Mouse (Mus musculus) macrophage (primary cell): ENCODE data around the gene Fkbp15. TPM values are rescaled to one million over a fixed set of nuclear protein-coding genes. Genes with fewer than 3 reads are reported as not detected.

Experiments used
- H3K27ac ChIP-seq: fragments of 350-480 bp; formaldehyde crosslinking; 2 replicates; pipeline ENCODE4 v1.9.0; 2021
- H3K36me3 ChIP-seq: fragments of 350-480 bp; formaldehyde crosslinking; 2 replicates; pipeline ENCODE4 v1.9.0; 2021; ENCODE audit errors: inconsistent target
- H3K4me3 ChIP-seq: fragments of 350-480 bp; formaldehyde crosslinking; 2 replicates; pipeline ENCODE4 v1.9.0; 2021; ENCODE audit errors: inconsistent target
- H3K79me2 ChIP-seq: fragments of 350-480 bp; formaldehyde crosslinking; 2 replicates; pipeline ENCODE4 v1.9.0; 2021; ENCODE audit errors: inconsistent target
- WGBS: methylation state at CpG from one replicate; pipeline ENCODE4 v1.1.7; 2026; ENCODE audit warnings: inconsistent platforms; ENCODE audit not compliant: missing documents; 5-methylcytosine and 5-hydroxymethylcytosine counted together
- polyA plus RNA-seq: library from polyadenylated mRNA; stranded (reverse); fragments of 250-400 nt; gene quantifications from 3 replicates; pipeline ENCODE4 v1.2.4, GENCODE M21; 2018; ENCODE audit warnings: inconsistent platforms

Gene Fkbp15
- polyA plus RNA-seq, 1 experiment from 2014 or later: 171 TPM

DNA sequence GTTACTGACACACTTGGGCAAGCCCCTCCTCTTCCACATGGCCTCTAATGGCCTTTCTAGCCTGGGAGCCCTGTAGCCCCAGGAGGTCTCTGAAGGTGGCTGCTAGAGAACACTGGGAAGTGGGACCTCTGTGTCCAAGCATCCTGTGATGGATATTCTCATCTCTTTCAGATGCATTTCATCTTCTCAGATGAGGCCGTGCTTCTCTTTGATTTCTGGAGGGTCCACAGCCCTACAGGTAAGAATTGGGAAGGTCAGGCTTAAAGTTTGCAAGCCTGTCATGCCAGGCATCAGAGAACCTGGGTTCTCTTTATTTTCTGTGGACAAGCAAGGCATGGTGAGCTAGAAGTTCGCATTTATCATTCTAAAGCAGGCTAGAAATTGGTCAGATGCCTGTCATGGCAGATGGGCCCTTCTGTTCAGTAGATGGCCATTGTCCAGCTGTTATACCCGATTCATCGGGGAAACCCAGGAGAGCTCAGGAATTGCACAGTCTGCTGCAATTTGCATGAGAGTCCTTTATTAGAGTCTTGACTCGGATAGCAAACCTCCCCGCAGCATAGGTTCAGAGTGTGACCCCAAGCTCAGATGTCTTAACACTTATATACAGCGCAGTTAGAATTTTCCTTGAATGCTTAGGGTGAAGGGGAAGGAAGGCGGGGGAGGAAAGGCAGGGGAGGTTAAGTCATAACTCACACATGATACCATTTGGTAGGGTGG is 67.7 kb downstream of the Fkbp15 start:
- Histone ChIP-seq H3K36me3 (peaks cover 56% of the 10 kb centered on the region), H3K4me3 (no peak overlapping the region), H3K79me2 (peaks cover 100% of the 10 kb centered on the region), H3K27ac (no peak overlapping the region)
- WGBS: 96% methylated on average over 8 of the region's 8 CpGs

DNA sequence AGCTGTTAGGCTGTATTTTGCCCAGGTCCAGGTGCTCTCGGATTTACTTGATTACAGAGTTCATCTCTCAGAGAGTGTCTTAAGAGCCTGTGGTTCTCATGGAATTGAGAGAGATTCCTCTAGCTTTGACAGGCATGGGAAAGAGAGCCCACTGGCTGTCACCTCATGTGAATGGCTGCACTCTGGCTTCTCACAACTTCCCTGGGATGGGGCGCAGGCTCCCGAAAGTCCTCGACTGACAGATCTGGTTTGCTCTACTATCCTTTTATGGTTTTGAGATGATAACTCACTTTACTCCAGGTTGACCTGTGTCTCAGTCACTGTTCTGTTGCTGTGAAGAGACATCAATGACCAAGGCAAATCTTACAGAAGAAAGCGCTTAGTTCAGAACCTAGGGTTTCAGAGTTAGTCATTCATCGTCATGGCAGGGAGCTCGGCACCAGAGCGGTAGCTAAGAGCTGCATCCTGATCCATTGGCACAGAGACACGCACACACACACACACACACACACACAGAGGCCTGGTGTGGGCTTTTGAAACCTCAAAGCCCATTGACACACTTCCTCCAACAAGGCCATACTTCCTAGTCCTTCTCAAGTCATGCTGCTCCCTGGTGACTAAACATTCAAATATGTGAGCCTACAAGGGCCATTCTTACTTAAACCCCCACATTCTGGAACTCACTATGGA is 69.4 kb downstream of the Fkbp15 start:
- 56% methylated on average over 9 of the region's 9 CpGs for WGBS
- H3K4me3 ChIP-seq: no peak overlapping the region

DNA sequence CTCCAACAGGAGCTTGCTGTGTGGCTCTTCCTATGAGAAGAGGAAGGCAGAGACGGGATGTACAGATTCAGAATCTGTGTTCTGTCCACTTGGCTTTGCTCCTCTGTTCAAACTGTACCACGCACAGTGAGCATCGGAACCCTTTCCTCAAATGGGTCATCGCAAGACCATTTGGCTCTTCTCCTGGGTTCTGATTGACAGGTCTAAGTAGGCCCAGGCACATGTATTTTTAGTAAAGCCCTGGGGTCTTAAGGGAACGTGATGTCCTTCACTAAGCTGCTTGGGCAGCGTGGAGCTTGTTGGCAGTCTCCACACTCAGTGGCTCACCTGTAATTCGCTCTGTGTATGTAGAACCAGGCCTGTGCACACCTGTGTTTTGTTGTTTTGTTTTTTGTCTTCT is 71.1 kb downstream of the Fkbp15 start:
- peaks cover 78% of the 10 kb centered on the region for H3K79me2 ChIP-seq
- H3K27ac ChIP-seq: no peak overlapping the region
- no peak overlapping the region for H3K4me3 ChIP-seq
- H3K36me3 ChIP-seq: peaks cover 34% of the 10 kb centered on the region
- WGBS: 85% methylated on average over 7 of the region's 7 CpGs

More for the DNA sequence above, 69.4 kb downstream of the Fkbp15 start:
- Histone ChIP-seq H3K36me3 (peaks cover 40% of the 10 kb centered on the region), H3K27ac (peak overlapping the region; percentile 34), H3K79me2 (peaks cover 95% of the 10 kb centered on the region)

DNA sequence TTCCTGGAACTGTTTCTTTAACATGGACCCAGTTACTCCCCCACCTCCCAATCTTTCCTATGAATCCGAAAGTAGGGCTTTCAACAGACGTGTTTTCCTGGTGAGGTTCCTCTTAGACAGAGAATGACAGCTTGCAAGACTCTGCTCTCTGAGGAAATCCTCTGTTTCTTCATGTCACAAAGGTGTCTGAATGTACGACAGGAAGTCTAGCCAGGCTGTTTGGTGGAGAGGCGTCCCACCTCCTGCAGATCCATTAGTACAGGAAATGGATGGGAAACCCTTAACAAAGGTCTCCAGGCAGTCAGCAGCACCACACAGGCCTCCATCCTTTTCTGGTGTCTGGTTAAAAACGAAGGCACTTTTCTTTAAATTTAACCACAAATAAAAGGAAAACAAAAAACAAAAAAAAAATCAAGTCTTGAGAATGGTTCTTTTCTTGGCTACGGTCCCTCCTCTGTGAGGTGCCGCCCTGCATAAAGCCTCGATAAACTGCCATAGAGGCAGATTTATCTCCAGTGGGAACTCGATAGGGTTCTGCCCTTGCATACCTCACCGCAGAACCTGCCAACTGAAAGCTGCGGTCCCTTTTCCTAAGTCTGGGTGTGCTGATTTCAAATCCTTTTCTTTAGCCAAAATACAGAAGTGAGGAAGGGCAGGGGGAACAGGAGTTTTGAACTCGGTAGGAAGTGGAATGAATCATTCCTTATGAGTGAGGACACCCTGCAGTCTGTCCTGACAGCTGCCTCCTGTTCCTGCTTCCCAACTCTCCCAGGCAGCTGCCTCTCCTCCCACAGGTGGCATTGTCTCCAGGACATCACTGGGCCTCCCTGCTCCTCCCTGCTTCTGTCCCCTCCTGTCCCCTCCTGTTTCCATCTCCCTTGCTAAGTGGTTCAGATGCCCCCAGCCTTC is 73.1 kb downstream of the Fkbp15 start:
- peak overlapping the region; percentile 82 for H3K27ac ChIP-seq
- H3K36me3 ChIP-seq: peaks cover 15% of the 10 kb centered on the region
- H3K4me3 ChIP-seq: peak overlapping the region; percentile 80
- WGBS: 2% methylated on average over 12 of the region's 12 CpGs
- peaks cover 58% of the 10 kb centered on the region for H3K79me2 ChIP-seq

DNA sequence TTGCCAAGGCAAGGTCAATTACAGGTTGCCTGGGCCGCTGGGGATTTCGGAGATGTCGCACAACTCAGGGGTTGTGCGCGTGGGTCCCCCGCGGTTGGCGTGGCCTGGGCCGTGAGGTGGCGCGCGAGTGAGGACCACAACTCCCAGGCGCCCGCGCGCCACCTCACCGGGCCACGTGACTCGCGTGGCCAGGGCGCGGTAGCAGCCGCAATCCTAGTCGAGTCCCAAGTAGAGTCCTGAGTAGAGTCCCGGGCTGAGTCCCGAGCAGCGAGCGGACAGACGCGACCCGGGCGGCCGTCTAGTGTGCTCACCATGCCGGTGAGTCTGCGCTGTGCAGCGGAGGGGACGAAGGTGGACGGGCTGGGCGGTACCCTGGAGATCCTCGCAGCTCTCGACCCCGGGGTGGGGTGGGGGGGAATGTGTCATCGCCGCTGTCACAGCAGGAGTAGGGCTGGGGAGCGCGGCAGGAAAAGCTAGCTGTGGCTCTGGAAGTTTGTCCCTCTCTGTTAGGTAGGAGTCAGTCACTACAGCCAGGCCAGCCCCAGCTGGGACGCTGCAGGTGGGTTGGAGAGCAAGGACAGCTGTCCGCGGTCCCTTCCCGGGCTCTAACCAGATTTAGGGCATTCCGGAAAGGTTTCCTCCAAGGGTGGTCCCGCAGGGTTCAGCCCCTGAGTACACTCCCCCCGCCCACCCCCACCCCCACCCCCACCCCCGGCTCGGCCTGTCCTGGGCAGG is 73.9 kb downstream of the Fkbp15 start:
- Histone ChIP-seq H3K36me3 (peaks cover 12% of the 10 kb centered on the region; the same call in 1 of the 2 replicates), H3K27ac (peak overlapping the region; percentile 82), H3K4me3 (peak overlapping the region; percentile 80), H3K79me2 (peaks cover 50% of the 10 kb centered on the region)
- under 1% methylated on average over 50 of the region's 55 CpGs for WGBS

DNA sequence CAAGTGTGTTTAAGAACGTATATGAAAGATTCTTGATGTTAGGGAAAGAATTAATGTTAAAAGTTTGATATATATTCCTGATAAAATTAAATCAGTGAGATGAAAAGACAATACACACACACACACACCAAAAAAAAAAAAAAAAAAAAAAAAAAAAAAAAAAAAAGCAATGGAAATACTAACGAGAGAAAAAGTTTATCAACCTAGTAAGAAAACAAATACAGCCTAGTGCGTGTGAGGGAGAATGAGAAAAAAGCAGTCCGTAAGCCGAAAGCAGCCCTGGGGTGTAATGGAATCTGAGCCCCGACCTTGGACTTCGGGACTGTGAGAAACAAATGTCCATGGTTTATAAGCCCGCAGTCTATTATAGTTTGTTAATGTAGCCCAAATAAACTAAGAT is 74.8 kb downstream of the Fkbp15 start:
- Histone ChIP-seq H3K36me3 (peaks cover 12% of the 10 kb centered on the region; the same call in 1 of the 2 replicates), H3K27ac (no peak overlapping the region), H3K79me2 (peaks cover 41% of the 10 kb centered on the region), H3K4me3 (no peak overlapping the region)
- WGBS: 90% methylated on average over 5 of the region's 8 CpGs

DNA sequence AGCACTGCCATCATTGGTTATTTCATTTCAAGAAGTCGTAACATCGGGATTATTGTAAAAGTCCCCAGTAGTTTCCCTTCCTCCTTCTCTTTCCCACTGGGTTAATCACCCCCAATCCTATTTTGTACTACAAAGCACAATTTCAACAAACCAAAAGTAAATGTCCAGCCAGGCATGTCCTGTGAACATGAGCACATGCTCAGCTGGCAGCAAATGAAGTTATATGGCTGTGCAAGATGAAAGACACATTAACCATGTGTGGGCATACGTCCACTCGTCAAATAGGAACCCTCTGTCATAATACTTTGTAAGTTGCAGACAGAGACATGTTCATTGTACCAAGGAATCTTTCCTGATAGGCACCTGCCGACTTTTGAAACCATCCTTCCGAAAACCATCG is 77.4 kb downstream of the Fkbp15 start:
- Histone ChIP-seq H3K27ac (peak overlapping the region; percentile 57), H3K79me2 (peaks cover 15% of the 10 kb centered on the region), H3K4me3 (no peak overlapping the region), H3K36me3 (no peaks in the 10 kb centered on the region)
- 14% methylated on average over 7 of the region's 7 CpGs for WGBS

DNA sequence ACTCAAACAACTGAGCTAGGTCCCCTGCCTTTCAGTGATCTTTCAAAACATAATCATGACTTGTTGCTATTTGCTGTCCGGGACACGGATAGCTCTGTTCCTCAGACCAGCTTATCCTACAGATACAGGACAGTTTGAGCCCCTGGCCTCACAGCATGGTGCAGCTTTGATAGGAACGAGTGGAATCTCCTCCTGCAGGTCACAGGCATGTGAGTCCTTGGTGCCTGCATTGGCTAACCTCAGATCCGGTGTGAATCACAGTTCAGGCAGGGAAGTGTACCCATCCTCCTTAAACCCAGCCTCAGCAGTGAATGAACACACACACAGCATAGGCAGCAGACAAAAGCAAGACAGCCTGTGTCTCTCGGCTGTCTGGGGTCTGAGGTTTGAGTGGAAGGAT is 79.0 kb downstream of the Fkbp15 start:
- WGBS: 81% methylated on average over 5 of the region's 5 CpGs
- H3K79me2 ChIP-seq: no peaks in the 10 kb centered on the region; the same call in 1 of the 2 replicates
- H3K4me3 ChIP-seq: no peak overlapping the region
- no peak overlapping the region for H3K27ac ChIP-seq
- H3K36me3 ChIP-seq: no peaks in the 10 kb centered on the region

DNA sequence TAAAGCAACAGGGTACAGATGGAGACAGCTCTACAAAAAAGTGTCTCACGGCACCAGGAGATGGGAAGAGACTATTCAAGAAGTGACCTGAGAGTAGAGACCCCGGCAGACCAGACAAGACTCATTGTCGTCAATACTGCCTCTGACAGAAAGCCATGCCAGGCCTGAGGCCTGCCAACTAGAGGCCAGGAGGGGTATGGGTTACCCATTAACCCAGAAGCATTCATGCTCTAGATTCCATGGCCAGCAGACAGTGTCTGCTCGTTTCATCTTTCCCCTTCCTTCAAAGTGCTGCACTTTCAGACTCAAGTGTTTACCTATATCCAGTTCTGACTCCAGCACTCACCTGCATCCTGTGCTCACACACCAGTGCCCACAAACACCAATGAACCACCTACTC is 82.3 kb downstream of the Fkbp15 start:
- WGBS: 95% methylated on average over 4 of the region's 4 CpGs
- no peak overlapping the region for H3K27ac ChIP-seq
- no peak overlapping the region for H3K4me3 ChIP-seq
- no peaks in the 10 kb centered on the region for H3K79me2 ChIP-seq
- no peaks in the 10 kb centered on the region for H3K36me3 ChIP-seq

DNA sequence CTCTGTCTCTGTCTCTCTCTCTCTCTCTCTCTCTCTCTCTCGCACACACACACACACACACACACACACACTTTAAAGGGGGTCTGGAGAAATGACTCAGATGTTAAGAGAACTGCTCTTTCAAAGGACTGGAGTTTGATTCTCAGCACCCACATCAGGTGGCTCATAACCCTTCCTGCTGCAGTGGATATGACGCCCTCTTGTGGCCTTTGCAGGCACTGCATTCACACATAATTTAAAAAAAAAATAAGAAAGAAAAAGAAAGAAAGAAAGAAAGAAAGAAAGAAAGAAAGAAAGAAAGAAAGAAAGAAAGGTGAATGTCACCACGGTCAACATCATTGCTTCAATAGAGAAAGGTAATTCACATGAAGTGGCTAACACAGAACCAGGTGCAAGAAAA is 83.1 kb downstream of the Fkbp15 start:
- no peaks in the 10 kb centered on the region for H3K79me2 ChIP-seq
- H3K27ac ChIP-seq: no peak overlapping the region
- WGBS: 100% methylated on average over 1 of the region's 3 CpGs
- no peak overlapping the region for H3K4me3 ChIP-seq
- no peaks in the 10 kb centered on the region for H3K36me3 ChIP-seq

DNA sequence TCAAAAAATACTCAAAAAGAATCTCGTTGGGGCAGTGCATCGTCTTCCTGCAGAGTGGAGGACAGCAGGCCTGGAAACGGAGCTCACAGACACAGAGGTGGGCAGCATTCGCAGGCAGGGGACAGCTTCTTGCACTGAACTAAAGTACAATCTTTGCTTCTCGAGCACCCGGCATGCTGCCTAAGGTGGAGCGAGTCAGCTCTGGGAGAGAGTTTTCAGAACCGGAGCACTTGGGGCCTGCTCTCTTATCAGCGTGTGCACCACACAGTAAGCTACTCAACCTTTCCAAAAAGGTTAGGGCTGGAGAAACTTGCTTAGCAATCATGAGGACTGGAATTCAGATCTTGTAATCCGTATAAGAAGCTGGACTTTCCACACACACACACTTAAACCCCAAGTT is 83.7 kb downstream of the Fkbp15 start:
- H3K27ac ChIP-seq: no peak overlapping the region
- H3K79me2 ChIP-seq: no peaks in the 10 kb centered on the region
- no peaks in the 10 kb centered on the region for H3K36me3 ChIP-seq
- no peak overlapping the region for H3K4me3 ChIP-seq
- WGBS: 95% methylated on average over 9 of the region's 10 CpGs

DNA sequence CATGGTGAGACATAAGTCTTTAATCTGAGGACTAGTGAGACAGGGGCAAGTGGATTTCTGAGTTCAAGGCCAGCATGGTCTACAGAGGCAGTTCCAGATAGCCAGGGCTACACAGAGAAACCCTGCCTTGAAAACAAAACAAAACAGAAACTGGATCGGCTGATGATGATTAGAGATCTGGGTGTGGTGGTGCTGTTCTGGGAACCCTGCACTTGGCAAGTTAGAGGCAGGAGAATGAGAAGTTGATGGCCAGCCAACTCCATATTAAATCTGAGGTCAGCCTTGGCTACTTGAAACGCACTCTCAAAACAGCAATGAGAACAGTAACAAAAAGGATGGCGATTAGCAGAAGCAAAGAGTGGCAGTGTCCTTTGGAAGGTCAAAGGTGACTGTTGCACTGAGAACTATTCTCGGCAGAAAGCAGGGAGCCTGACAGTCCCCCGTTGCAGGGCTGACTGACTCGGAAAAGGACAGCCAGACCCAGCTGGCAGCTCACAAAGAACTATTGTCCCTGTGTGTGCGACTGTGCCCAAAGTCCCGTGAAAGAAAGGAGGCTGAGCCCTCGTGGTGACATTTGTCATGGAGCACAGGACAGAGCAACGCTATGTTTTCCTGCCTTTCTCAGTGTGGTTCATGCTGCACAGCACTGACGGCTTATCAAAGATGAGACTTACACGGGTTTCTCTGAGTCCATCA is 85.4 kb downstream of the Fkbp15 start:
- Histone ChIP-seq H3K4me3 (no peak overlapping the region), H3K79me2 (no peaks in the 10 kb centered on the region), H3K27ac (no peak overlapping the region), H3K36me3 (no peaks in the 10 kb centered on the region)
- 65% methylated on average over 12 of the region's 12 CpGs for WGBS

DNA sequence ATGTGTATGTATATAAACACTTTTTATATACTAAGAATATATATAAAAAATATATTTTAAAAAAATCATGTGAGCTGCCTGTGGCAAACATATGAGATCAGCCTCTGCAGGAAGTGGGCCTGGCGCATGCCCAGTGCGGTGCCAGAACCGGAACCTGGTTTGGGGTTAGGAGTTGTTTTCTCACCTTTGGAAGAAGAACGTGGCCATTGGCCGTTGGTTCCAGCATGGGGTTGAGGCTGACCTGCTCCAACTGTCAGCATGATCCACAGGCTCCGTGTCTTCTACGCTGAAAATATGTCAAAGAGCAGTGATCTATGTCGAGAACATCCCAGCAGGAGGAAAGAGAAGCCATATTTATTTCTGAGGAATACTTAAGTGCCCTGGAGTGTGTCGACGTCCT is 86.4 kb downstream of the Fkbp15 start:
- Histone ChIP-seq H3K36me3 (no peaks in the 10 kb centered on the region), H3K4me3 (no peak overlapping the region), H3K27ac (no peak overlapping the region), H3K79me2 (no peaks in the 10 kb centered on the region)
- 93% methylated on average over 10 of the region's 10 CpGs for WGBS

DNA sequence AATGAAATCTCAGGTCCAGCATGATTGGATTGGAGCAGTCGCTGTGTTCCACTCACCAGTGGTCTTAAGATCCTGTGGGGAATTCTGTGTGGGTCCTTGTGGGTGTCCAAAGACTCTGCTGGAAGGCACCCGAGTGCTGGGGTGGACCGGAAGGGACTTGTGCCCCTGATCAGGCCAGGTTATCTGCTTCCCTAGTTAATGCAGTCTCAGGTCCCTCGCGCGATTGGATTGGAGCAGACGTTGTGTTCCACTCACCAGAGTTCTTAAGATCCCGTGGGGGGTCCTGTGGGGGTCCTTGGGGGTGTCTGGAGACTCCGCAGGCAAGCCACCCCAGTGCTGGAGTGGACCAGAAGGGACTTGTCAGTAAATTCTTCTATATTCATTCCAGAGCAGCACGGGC is 87.7 kb downstream of the Fkbp15 start:
- Histone ChIP-seq H3K4me3 (no peak overlapping the region), H3K36me3 (no peaks in the 10 kb centered on the region), H3K79me2 (no peaks in the 10 kb centered on the region), H3K27ac (no peak overlapping the region)
- WGBS: 89% methylated on average over 10 of the region's 10 CpGs
